Mouse (Mus musculus) embryonic fibroblast, embryonic 13.5 days (primary cell): ENCODE measurements at regions not wholly inside any gene's neighbourhood (a gene's known extent, or its start where the extent isn't known, plus 50 kb on each side); places are given as distances from the start of the nearest gene placed in this dataset.
"Not testable (repeated sequence)": the region's sequence is repeated elsewhere in the genome, so short reads cannot be mapped to it uniquely, and the experiment has no call there.

ENCODE experiments used
- H3K27ac ChIP-seq: 2 replicates; pipeline ENCODE4 v1.5.1; 2012; ENCODE audit warnings: low read length, control low read depth, inconsistent platforms; ENCODE audit not compliant: insufficient read depth
- H3K4me1 ChIP-seq: 2 replicates; pipeline ENCODE4 v1.6.1; 2011; ENCODE audit warnings: low read length; ENCODE audit not compliant: control insufficient read depth, insufficient read depth
- H3K4me3 ChIP-seq: 2 replicates; pipeline ENCODE4 v1.5.1; 2011; ENCODE audit warnings: mild to moderate bottlenecking, control low read depth, low read length; ENCODE audit not compliant: insufficient read depth
- CTCF ChIP-seq: IDR thresholded peaks from 2 replicates; pipeline ENCODE4 v1.5.1; 2011; ENCODE audit warnings: mild to moderate bottlenecking, control low read depth, low read length, moderate library complexity, borderline replicate concordance; ENCODE audit not compliant: insufficient read depth
- POLR2A ChIP-seq: IDR thresholded peaks from 2 replicates; pipeline ENCODE4 v1.6.1; 2011; ENCODE audit warnings: low read depth, mild to moderate bottlenecking, control low read depth, low read length, moderate library complexity

- Histone ChIP-seq H3K27ac (no peak overlapping the region), H3K4me3 (no peak overlapping the region)
Observed at GRCm38 (mm10) chr4:114296380-114296779, 110.1 kb upstream of the Trabd2b start.

GRCm38 (mm10) chr4:114298517-114298916 lies 108.0 kb upstream of the Trabd2b start:
- not testable (repeated sequence) for H3K4me3 ChIP-seq, H3K4me1 ChIP-seq, H3K27ac ChIP-seq

More at GRCm38 (mm10) chr4:114296380-114296779, 110.1 kb upstream of the Trabd2b start:
- no peaks in the 10 kb centered on the region for H3K4me1 ChIP-seq
- TF ChIP-seq CTCF (no peak), POLR2A (no peak)

- no peaks in the 10 kb centered on the region for H3K4me1 ChIP-seq
- H3K4me3 ChIP-seq, result no peak overlapping the region
Observed at GRCm38 (mm10) chr4:114300390-114301012, 106.0 kb upstream of the Trabd2b start.

GRCm38 (mm10) chr4:114304654-114305053 lies 101.9 kb upstream of the Trabd2b start:
- no peak overlapping the region for H3K4me3 ChIP-seq
- no peaks in the 10 kb centered on the region for H3K4me1 ChIP-seq
- TF ChIP-seq POLR2A (no peak), CTCF (no peak)
- no peak overlapping the region for H3K27ac ChIP-seq

More at GRCm38 (mm10) chr4:114300390-114301012, 106.0 kb upstream of the Trabd2b start:
- H3K27ac ChIP-seq, result no peak overlapping the region
- TF ChIP-seq CTCF (no peak), POLR2A (no peak)

- TF ChIP-seq POLR2A, result no peak
- no peak for TF ChIP-seq CTCF
- no peak overlapping the region for H3K27ac ChIP-seq
- no peaks in the 10 kb centered on the region for H3K4me1 ChIP-seq
- no peak overlapping the region for H3K4me3 ChIP-seq
Observed at GRCm38 (mm10) chr4:114307491-114307890, 99.0 kb upstream of the Trabd2b start.

- TF ChIP-seq CTCF (no peak), POLR2A (no peak)
- H3K4me1 ChIP-seq, result no peaks in the 10 kb centered on the region
- no peak overlapping the region for H3K27ac ChIP-seq
- no peak overlapping the region for H3K4me3 ChIP-seq
Observed at GRCm38 (mm10) chr4:114308518-114308917, 98.0 kb upstream of the Trabd2b start.

- TF ChIP-seq POLR2A (no peak), CTCF (no peak)
- Histone ChIP-seq H3K4me1 (no peaks in the 10 kb centered on the region), H3K27ac (no peak overlapping the region), H3K4me3 (no peak overlapping the region)
Observed at GRCm38 (mm10) chr4:114315051-114315450, 91.5 kb upstream of the Trabd2b start.

GRCm38 (mm10) chr4:114315556-114315955 lies 91.0 kb upstream of the Trabd2b start:
- TF ChIP-seq POLR2A (no peak), CTCF (no peak)
- H3K4me3 ChIP-seq, result no peak overlapping the region
- no peaks in the 10 kb centered on the region for H3K4me1 ChIP-seq
- H3K27ac ChIP-seq, result no peak overlapping the region

GRCm38 (mm10) chr4:114317076-114317475 lies 89.4 kb upstream of the Trabd2b start:
- no peak overlapping the region for H3K27ac ChIP-seq
- TF ChIP-seq POLR2A (no peak), CTCF (no peak)
- no peaks in the 10 kb centered on the region for H3K4me1 ChIP-seq
- H3K4me3 ChIP-seq, result no peak overlapping the region

- H3K27ac ChIP-seq, result no peak overlapping the region
- no peak for TF ChIP-seq POLR2A
- TF ChIP-seq CTCF, result no peak
- no peak overlapping the region for H3K4me3 ChIP-seq
- H3K4me1 ChIP-seq, result no peaks in the 10 kb centered on the region
Observed at GRCm38 (mm10) chr4:114320076-114320475, 86.4 kb upstream of the Trabd2b start.
